Mouse (Mus musculus) liver, adult 2 months (tissue): ENCODE measurements around the gene Ndfip2.

Experiments used
- CTCF ChIP-seq: fragments of 200-500 bp; IDR thresholded peaks from 2 replicates; pipeline ENCODE4 v1.5.1; 2011; ENCODE audit warnings: low read depth, low read length, control low read depth
- POLR2A ChIP-seq: fragments of 200-500 bp; IDR thresholded peaks from 2 replicates; pipeline ENCODE4 v1.6.1; 2011; ENCODE audit warnings: low read length, control low read depth; ENCODE audit not compliant: insufficient read depth; ENCODE audit errors: extremely low read depth

DNA sequence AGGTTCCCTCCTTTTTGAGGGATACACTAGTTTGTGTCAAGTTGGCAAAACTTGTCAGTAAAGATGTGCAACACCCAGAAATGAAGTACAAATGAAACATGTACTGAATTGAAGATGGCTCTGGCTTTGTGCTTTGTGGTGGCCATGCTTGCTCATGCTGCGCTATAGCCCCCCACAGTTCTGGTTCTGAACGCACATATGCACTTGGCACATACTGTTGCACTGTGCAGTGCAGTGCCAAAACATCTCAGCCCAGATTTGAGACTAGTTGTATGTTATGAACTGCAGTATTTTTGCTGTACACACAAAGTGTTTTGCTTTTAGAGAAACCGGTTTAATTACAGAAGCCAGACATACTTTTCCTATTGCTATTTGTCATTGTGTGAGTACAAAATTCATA, 25.7 kb downstream of the Ndfip2 start:
- no peak for TF ChIP-seq CTCF
- TF ChIP-seq POLR2A: no peak
